Mouse (Mus musculus) frontal cortex, postnatal 14 days (tissue): ENCODE measurements around the gene Vps25.

Experiments
- DNase-seq, 2 experiments: peaks; one replicate each; pipeline ENCODE4 v3.0.0; 2022; ENCODE audit warnings: low spot score in 2 of 2

Vps25 gene

DNA sequence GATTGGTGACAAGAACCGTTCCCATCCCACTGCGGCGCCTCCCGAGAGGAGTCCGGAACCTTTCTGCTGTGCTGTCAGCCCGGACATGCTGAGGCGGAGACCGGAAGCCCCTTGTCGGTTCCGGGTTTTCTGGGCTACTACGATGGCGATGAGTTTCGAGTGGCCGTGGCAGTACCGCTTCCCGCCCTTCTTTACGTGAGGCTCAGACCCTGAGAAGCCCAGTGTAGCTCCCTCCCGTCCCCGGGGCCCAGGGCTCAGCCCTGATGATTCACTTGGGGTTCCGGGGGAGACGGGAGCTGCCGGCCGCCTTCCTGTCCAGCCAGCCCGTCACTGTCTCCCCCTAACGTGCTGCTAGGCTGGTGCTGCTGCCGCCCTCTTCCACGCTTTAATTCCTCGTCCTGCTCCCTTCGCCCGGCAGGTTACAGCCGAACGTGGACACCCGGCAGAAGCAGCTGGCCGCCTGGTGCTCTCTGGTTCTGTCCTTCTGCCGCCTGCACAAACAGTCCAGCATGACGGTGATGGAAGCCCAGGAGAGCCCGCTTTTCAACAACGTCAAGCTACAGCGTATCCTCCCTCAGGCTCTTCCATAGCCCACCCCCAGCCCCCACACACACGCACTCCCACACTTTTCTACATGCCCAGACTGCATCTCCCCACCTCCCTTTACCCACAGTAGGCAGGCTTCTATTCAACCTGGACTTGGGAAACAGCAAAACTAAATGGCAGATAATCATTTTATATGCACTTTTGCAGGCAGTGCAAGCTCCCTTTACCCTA, at the start of gene Vps25:
TSS of gene Vps25 (plus strand) at position 95 of the 777 bp plus-strand sequence.
- DNase-seq: peak; percentile 69 to 73

DNA sequence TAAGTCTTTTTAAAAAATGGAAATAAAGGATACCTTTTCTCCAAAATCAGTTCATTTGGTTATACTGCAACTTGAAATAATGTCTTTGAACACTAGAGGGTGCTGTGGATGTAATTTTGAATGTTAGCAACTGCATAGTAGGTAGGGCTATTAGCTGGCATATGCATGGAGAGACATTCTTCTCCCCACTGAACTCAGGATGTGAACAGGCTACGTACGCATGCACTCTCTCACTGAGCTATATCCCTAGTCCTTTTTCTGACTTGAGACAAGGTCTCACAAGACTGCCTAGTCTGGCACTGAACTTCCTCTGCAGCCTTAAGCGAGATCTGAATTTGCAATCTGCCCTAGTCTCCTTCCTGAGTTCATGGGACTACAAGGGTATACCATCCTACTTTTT, 41.5 kb upstream of the Vps25 start:
- no peak for DNase-seq

DNA sequence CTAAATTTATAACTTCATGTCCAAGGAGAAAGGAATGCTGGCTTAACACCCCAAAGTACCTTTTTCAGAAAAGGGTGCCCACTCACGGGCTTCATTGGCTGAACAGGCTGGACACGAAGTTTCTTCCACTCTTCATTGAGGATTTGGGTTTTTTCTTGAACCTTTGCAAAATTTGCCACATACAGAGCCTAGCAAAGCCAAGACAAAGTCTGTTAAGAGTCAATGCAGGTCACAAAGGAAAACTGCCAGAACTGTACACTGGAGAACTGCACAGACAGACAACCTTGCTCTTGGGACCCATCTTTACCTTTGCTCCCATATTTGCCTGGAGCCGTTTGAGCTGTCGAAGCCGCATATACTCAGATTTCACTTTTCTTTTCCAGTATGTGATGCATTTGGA, 36.6 kb upstream of the Vps25 start:
- no peak for DNase-seq

DNA sequence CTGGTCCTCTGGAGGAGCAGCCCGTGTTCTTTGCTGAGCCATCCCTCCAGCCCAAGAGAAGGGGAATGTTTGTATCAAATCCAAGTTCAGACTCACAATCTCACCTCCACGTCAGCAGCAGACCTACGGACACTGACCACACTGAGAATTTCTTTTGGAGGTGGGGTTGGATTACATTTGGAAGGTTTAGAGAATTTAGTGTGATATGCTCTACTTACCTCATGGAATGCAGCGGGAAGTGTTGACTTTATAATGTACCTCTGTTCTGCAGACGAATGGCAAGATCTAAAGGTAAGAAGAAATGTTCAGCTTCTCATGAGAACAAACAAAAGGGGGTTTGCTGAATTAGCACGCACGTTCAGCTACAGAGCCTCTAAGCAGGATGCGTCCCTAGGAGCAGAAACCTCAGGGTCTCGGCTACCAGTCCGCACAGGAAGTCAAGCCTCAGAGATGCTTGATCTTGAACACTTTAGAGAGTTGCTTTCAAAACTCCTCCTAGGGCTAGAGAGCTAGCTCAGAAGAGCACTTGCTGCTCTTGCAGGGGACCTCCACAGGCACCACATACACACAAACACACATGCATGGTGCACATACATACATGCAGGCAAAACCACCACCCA, 35.0 kb upstream of the Vps25 start:
- no peak for DNase-seq

DNA sequence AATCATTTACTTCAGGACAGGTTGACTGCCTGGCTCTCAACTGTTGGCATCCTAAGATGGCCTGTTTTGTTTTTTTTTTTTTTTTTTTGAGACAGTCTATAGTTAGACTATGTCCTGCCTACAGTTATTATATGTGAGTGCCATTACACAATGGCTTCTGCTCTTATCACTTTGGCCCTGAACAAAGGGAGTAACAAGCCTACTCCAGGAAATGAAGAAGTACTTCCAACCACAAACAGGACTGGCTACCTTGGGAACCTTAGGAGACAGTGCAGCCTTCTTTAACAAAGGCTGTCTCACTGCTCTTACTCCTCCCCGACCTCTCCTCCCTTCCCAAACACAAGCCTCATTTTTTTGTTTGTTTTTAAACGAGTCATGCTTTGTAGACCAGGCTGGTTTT, 32.7 kb upstream of the Vps25 start:
- no peak for DNase-seq

DNA sequence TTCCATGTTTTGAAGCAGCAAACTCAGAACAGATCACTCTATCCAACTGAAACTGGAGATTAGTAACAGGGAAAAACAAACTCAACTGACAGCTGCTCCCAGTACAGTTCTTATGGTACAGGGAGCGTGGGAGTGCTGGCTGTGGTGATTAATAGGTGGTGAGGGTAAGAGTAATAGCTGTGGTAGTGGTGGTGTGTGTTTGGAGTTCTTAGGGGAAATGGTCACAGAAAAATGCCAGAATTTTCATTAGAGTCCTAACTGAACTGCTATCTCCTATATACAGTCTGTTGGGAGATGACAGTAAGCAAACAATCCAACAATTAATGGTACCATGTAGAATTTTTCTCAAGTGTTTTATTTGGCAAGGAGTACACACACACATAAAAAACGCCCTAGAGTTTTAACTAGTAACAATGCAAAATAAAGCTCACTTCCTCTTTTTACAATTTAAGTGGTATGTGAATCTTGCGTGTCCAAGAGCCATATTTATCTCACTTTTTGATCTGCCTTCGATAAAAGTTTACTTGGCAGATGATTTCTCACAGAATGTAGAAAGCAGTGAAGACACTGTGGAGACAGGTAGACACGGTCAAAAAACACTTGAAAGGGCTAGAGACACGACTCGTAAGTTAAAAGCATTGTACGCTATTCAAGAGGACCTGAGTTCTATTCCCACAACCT, 32.1 kb upstream of the Vps25 start:
- DNase-seq: no peak

DNA sequence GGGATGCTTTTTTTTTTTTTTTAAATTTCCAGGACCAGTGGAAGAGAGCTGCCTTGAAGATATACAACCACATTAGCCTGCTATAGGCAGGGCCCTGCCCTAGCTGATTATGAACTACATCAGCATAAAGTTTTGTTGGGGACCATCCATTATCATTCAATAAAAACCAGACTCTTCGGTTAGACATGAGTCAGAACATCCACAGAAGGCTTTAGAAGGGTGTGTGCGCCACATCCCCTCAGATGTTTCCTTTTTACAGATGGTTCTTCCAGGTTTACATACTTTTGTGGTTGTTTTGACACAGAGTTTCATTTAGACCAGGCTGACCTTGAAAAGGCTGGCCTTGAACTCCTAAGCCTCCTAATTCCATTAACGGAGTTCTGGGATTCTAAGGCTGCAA, 29.2 kb upstream of the Vps25 start:
- no peak for DNase-seq

DNA sequence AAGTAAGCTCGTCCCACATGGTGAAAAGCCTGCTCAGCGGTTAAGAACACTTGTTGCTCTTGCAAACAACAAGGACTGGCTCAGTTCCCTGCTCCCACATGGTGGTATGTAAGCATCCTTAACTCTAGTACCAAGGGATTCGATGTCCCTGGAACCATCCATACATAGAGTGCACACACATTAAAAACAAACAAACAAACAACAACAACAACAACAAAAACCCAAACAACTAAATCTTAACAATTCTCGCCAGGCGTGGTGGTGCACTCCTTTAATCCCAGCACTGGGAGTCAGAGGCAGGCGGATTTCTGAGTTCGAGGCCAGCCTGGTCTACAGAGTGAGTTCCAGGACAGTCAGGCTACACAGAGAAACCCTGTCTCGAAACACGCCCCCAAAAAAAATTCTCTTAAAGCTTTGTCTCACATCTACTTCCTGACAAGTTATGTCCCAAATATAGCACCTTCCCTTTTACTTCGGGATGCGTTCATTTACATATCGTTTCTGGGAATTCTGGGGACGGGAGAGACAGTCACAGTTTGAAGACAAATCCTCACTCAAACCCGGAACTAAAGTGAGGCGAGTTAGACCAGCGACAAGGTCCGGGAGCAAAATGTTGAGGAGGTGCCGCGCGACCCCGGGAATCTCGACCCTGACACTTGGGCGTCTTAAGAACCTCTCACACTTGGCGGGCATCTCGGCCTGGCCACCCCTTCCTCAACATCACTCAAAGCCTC, 28.0 kb upstream of the Vps25 start:
- no peak for DNase-seq

DNA sequence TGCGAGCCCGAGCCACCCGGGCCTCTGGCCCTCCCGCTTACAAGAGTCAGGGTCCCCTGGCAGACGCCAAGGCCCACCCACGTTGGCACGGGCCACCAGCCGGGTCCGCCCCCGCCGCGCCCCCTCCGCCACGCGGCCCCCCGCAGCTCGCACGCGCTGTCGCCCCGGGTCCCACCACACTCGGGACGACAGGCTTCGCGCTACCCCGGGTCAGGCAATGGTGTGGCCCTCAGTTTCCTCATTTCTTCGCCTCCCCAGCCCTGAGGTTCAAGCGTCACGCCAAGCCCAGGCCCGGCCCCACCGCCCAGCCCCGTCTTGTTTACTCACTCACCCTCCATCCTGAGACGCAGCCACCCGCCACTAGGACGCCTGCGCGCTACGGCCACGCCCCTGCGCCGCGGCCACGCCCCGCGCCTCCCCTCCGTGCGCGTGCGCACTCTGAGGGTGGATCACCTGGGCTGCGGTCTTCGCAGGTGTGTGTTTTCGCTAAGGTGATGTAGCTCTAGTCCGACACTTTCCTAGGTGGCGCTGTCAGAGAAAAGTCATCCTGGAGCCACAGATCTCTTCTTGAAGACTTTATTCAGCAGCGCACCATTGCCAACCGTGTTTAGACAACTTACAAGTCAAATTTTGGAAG, 27.3 kb upstream of the Vps25 start, which contains the start of gene Ezh1:
TSS of gene Ezh1 (minus strand) at position 399 of the 637 bp plus-strand sequence.
- peak; percentile 79 to 82 for DNase-seq

DNA sequence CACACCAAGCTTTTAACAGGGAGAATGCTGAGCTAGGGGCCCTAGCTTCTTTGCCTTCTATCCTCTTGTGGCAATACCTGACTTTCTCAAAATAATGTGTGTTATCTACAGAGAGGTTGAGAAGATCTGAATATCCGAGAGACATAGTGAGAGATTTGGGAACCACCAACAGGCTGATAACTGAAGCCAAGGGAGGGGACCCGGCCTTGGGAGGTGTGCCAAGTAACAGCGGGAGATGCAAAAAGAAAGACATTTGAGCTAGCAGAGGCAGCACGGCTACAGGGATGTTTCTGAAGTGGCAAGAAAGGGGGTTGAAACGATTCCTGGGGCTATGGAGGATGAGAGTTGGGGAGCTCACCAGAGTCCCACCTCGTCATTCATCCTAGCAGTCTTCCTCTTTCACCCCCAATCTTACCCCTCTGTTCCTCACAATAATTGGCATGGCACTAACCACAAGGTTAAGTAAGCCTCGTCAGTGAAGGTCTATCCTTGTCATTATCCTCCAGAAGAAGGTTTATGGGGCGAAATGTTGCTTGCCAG, 24.1 kb upstream of the Vps25 start:
- no peak for DNase-seq

DNA sequence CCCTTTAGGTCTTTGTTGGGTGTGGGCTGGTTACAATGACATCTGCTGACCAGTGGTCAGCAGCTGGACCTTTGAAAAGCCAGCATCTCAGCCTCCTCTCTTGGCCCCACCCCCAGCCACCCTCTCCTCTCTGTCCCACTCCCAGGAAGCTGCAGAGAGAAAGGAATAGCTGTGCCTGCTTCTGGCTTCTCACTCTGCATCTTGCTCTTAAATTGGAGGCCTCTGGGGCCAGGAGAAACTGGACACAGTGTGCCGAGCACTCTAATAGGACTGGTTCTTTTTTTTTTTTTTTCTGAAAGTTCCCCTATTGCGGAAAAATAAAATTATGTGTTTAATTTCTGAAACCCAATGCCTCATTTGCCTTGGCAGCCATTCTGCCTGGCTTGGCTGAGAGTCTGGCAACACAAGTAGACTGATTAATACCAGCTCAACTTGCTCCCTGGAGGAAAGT, 23.4 kb upstream of the Vps25 start:
- no peak for DNase-seq

DNA sequence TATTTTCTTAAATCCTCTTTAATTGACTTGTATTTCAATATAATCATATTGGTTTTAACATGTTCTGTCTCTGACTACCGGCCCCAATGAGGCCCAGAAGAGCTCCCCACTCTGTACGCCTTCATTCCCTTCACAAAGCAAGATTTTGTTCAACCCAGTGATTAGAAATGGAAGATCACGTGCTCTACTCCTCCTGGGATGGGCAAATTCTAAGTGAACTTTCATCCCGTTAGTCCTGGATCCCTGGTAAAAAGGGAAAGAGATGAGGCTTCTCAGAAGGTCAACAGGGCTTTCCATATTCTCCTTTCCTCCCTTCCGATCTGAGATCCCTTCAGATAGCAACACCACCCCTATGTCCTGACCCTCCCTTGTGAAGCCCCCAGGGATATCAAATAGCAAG, 23.0 kb upstream of the Vps25 start:
- DNase-seq: no peak

DNA sequence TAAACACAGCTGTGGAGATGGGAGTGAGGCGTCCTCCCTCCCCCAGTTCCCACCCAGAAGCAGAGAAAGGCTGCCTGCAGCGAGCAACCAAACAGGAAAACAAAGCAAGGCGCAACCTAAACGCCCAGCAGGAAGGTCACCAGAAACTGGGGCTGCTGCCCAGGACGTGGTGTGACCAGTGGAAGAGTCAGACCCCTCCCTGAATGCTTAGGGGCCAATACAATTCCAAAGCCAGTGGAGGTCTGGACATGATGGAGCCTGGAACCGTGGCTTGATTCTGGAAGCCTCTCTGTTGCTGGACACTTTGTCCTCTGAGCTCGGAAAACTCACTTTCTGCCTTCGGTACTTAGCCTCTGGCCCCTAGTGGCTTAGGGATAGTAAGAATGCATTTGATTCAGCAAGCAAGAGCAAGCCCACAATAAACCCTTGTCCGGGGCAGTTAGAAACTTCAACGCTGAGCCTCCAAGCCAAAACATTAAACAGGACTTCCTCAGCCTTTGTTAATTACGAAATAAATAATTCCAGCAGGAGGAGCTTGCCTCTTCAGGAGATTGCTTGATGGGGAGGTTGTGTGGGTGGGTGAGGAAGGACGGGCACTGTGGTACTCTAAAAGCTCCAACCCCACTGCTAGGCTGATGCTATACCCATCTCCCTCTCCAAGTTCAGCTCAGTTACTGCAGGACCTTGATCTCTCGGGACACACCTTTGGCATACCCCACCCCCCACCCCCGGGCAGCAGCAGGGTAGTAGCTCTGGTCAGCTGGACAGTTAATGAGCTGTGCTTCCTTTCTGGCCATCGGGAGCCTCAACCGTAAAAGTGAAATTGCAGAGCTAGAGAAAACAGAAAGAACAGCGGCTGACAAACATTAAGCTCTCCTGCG, 22.3 kb upstream of the Vps25 start:
- no peak for DNase-seq

DNA sequence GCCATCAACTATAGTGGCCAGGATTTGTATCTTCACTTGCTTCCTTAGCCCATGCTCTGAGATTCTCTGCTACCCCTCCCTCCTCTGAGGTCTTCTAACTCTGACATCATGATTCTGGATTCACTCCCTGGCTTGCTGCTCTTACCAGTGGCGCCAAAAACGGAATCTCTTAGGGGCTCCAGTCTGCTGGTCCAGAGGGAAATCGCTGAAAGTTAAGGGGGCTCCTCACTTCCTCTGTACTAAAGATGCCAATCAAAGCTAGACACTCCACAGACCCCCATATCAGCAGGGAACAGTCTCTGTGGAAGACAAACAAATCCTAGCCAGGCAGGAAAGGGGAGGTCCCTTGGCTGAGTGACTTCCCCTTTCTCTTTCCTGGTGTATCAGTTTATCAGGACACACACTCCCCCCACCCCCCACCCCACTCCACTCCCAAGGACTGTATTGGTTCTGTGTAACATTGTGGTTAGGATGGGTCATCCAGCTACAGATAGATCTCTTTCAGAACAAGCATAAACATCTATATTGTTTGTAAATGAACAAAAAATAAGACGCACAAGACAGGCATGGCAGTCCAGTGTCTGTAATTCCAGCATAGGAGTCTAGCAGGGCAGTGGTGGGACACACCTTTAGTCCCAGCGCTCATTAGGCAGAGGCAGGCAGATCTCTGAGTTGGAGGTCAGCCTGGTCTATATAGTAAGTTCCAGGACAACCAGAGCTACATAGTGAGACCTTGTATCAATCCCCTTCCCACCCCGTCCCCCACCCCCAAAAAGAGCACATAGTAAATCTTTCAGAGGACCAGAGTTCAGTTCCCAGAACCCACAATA, 21.3 kb upstream of the Vps25 start:
- no peak for DNase-seq

DNA sequence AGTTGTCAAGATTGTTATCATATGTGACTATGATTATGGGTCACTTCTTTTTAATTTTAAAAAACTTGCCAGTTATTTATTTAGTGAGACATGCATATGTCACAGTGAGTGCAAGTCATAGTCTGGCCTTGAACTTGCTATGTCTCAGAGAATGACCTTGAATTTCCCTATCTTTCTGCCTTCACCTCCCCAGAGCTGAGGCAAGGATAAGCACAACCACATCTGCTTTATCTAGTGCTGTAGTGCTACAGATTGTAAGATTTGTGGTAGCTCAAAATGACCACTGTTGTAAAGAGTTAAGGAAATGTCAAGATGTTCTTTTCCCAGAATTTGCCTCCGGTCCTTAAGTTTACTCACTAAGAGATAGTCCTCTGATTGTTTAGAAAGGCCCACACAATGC, 20.3 kb upstream of the Vps25 start:
- DNase-seq: no peak

DNA sequence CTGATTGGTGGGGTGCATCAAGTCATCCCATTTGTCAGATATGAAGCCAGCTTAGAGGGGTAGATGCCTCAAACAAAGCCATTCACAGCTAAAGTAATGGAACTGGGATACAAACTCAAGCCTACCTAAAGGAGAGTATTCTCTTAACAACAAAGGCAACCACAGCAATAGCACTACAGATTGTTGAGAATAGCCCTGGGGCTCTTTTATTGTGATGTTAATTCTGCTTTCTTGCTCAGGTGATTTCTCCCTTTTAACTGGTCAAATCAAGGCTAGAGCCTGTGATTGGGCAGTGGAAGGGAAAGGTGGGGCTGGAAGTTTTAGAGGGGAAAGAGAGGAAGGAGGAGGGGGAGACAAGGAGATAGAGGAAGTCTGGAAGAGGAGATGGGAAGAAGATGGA, 19.4 kb upstream of the Vps25 start:
- DNase-seq: no peak

DNA sequence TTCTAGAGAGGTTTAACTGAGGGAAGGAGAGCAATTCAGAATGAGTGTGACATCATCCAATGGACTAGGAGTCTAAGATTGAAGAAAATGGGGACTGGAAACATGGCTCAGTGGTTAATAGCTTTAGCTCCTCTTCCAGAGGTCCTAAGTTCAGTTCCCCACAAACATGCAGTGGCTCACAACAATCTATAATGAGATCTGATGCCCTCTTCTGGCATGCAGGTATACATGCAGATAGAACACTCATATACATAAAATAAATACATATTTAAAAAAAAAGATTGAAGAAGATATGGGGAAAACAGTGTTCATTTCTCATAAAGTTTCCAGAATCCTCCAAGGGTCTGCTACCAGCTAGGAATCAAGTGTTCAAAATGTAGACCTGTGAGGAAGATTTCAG, 18.1 kb upstream of the Vps25 start:
- no peak for DNase-seq

DNA sequence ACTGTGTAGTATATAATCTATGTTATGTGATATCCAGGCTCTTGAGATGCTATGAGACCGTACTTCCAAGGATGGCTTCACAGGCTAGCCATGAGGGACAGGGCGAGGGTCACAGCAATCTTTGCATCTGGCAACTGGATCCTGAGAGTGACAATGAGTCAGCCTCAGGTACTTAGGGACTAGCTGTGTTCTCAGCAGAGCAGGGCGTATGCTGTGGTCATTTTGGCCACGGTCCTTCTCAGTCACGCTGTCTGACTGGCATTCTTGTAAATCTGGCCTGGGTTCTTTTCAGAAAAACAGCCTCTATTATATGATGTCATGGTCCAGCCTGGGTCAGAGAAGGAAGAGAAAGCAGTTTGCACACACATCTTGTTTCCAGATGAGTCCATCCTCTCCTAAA, 16.7 kb upstream of the Vps25 start:
- DNase-seq: no peak

DNA sequence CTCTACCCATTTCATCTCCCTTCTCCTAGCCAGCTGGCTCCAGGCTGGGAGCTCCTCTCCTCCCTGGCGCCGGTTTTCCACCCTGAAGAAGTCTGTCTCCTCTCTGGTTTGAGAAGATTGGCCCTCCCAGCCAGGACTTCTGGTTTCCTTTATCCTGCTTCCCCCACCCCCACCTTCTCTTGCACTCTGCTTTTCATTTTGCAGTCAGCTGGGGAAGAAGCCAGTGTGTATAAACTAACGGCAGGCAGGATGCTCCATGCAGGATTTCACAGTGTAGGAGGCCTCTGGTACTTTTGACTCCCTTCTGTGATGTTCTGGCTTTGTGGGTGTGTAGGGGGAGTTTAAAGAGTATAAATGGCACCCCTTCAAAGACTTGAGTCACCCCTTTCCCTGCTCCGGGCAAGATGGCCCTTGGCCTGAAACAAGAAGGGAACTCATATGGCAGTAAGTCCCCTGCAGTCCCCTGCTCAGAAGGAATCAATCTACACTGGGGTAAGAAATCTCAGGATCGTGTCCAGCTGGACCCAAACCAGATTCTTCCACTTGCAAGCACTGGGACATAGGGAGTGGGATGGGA, 15.3 kb upstream of the Vps25 start:
- DNase-seq: no peak
